ENCODE assay signal across 7 mouse cellular contexts in the genomic region with DNA sequence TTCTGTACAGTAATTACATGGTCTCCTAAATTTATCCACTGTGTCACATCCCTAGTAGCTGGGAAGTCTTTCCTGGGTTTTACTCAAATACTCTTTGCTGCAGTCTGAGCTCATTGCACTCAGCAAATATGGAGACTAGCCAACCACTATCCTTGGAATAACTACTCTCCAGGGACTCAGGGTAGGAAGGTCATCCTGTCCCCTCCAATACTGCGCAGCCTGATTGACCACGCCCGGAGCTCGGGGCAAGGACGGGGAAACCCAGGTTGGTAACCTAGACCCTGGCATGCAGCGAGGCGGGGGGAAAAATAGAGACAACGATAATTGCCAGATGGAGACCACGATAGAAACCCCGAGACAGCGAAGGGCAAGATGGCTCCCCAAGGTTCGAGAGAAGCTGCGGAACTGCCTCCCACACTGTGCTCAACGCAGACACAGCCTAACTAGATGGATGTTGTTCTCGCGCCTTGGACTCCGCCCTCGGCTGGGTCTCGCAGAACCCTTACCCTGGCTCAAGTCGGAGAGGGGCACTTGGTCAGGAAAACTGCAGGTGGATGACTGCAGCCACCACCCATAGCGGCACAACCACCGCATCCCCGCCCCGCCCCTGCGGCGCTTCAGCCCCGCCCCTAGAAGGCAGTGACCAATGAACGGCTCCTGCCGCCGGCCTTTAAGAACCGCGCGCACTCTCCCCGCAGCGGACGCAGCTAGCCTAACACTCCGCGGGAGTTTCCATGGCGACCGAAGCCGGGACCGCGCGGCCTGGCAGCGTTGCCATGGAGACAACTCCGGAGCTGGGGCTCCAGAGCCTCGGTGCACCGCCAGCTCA. TPM values are rescaled to one million over a fixed set of nuclear protein-coding genes. Genes with fewer than 3 reads are reported as not detected.
DNase-seq lines count a peak whose midpoint lies in the region; ATAC-seq lines count a peak whose summit lies in the region.

Map1a (plus strand) TSS at position 700 of the 829 bp plus-strand sequence.

- H3K27ac ChIP-seq in intestine, embryonic 16.5 days (ENCODE audit: low read length): no peak within 1 kb of the TSS
- peak within 1 kb of the TSS; percentile 20; the same call in 1 of the 2 replicates for H3K27ac ChIP-seq in midbrain, embryonic 11.5 days (ENCODE audit: low read depth, low read length)

- peak within 1 kb of the TSS; percentile 89 for H3K4me2 ChIP-seq in intestine, embryonic 16.5 days (ENCODE audit: low read depth, low read length)
- H3K4me2 ChIP-seq in midbrain, embryonic 11.5 days: peak within 1 kb of the TSS; percentile 85

- no peaks in the 10 kb centered on the region for H3K36me3 ChIP-seq in intestine, embryonic 16.5 days (ENCODE audit: control insufficient read depth, insufficient read depth, low read length)
- H3K36me3 ChIP-seq in midbrain, embryonic 11.5 days (ENCODE audit: control insufficient read depth, insufficient read depth, low read length): no peaks in the 10 kb centered on the region

- peaks cover 4% of the 10 kb centered on the region; the same call in 1 of the 2 replicates for H3K27me3 ChIP-seq in intestine, embryonic 16.5 days (replicated peaks; ENCODE audit: control insufficient read depth, insufficient read depth, low read length)
- H3K27me3 ChIP-seq in midbrain, embryonic 11.5 days (ENCODE audit: control insufficient read depth, insufficient read depth, low read length): no peaks in the 10 kb centered on the region

- intact Hi-C loops in left cerebral cortex, postnatal 36 days (cut with DNase I): loop anchor here (2.0 kb wide), 1 partner anchor 16 kb away; no protein-coding TSS in a partner anchor

- peak within 1 kb of the TSS; percentile 58 for H3K4me3 ChIP-seq in intestine, embryonic 16.5 days (ENCODE audit: low read length)
- peak within 1 kb of the TSS; percentile 63 for H3K4me3 ChIP-seq in midbrain, embryonic 11.5 days (ENCODE audit: low read depth, low read length)

- ATAC-seq in intestine, embryonic 16.5 days: peak; percentile 98
- ATAC-seq in midbrain, embryonic 11.5 days (ENCODE audit: low FRiP score): peak; percentile 98

- DNase-seq in adrenal gland, adult 2 months: peak; percentile 97
- DNase-seq in embryo, embryonic 11.5 days (ENCODE audit: low read depth, low spot score): peak; percentile 95
- peak; percentile 80 to 90 for DNase-seq in gastrocnemius, postnatal 4 days (ENCODE audit: low spot score in 2 of 2)
- DNase-seq in left cerebral cortex, postnatal 36 days (ENCODE audit: low spot score in 2 of 2): peak; percentile 97 to 98
- peak; percentile 99 for DNase-seq in midbrain, embryonic 11.5 days (ENCODE audit: low spot score, missing footprints)
- DNase-seq in skeletal muscle tissue, adult 2 months (ENCODE audit: low read depth, low spot score): peak; percentile 74

- peak within 1 kb of the TSS; percentile 53 for H3K9ac ChIP-seq in intestine, embryonic 16.5 days (ENCODE audit: low read depth, low read length)
- H3K9ac ChIP-seq in midbrain, embryonic 11.5 days (ENCODE audit: low read length): peak within 1 kb of the TSS; percentile 63

- no peaks in the 10 kb centered on the region for H3K9me3 ChIP-seq in intestine, embryonic 16.5 days (ENCODE audit: control insufficient read depth, low read length)
- no peaks in the 10 kb centered on the region for H3K9me3 ChIP-seq in midbrain, embryonic 11.5 days (ENCODE audit: control insufficient read depth, low read length)

- 1% methylated on average over 48 of the region's 48 CpGs for WGBS in intestine, embryonic 16.5 days
- under 1% methylated on average over 48 of the region's 48 CpGs for WGBS in midbrain, embryonic 11.5 days

- peaks cover 12% of the 10 kb centered on the region for H3K4me1 ChIP-seq in intestine, embryonic 16.5 days (ENCODE audit: control insufficient read depth, insufficient read depth, low read length)
- H3K4me1 ChIP-seq in midbrain, embryonic 11.5 days (ENCODE audit: control insufficient read depth, insufficient read depth, low read length): peaks cover 21% of the 10 kb centered on the region

RNA-seq across cellular contexts. Expression of gene Map1a, which starts in this region (rescaled TPM):
- total RNA-seq in adrenal gland, adult 2 months (2021): 10 to 100 TPM in 1 of 2 experiments, 1 to 10 TPM in 1; 5.1 to 12.1 TPM
- polyA plus RNA-seq in adrenal gland, adult 2 months (2012; rRNA removed): 2.4 and 4.2 TPM in 2 replicates
- 10 to 100 TPM; 17.5 to 17.7 TPM for total RNA-seq in gastrocnemius, postnatal 4 days (2021)
- 1.9 and 2.6 TPM in 2 replicates for polyA plus RNA-seq in intestine, embryonic 16.5 days (2015; fragmentation: Nextera tagmentation; extraction: Ambion mirVana)
- 100 to 1,000 TPM; 594 to 651 TPM for total RNA-seq in left cerebral cortex, postnatal 36 days (2021)
- polyA plus RNA-seq in midbrain, embryonic 11.5 days (2014; fragmentation: Nextera tagmentation; extraction: Ambion mirVana): 11.2 and 14.3 TPM in 2 replicates

Comparison
In these comparisons a context has a peak if more than half of its experiments do, and no peak if none do; other contexts are left out.
1. RNA of gene Map1a (total RNA-seq): 594 to 651 TPM in left cerebral cortex, postnatal 36 days; 17.5 to 17.7 TPM in gastrocnemius, postnatal 4 days and 5.1 to 12.1 TPM in adrenal gland, adult 2 months; every median in the first group is over 10 times any median in the second.
2. Peak in every context shown above with its lines, with median percentiles within 50 percentile points of each other: DNase-seq.